Mouse (Mus musculus) embryonic facial prominence, embryonic 11.5 days (tissue): ENCODE measurements around the gene Olfr287. TPM values are rescaled to one million over a fixed set of nuclear protein-coding genes. Genes with fewer than 3 reads are reported as not detected.
A peak's percentile ranks its signal among the peaks of the same experiment; 100 is the strongest.

Experiments used
- ATAC-seq: fragments of 200-750 bp; cut with Nextera tagmentation; replicated peaks from 2 replicates; pipeline ENCODE4 v1.8.0; 2017; ENCODE audit warnings: low read depth; ENCODE audit not compliant: insufficient number of reproducible peaks, low FRiP score, low TSS enrichment
- DNase-seq: peaks from one replicate; pipeline ENCODE4 v3.0.0-alpha.2; 2015; ENCODE audit warnings: low spot score
- H3K27ac ChIP-seq: fragments of 300-500 bp; sonication (generic); replicated peaks from 2 replicates; pipeline ENCODE4 v1.5.1; 2014; ENCODE audit warnings: mild to moderate bottlenecking, low read depth, low read length, control low read depth
- H3K27me3 ChIP-seq: fragments of 300-500 bp; sonication (generic); 2 replicates; pipeline ENCODE4 v1.6.1; 2014; ENCODE audit warnings: mild to moderate bottlenecking, low read length, moderate library complexity, mixed read lengths; ENCODE audit not compliant: control insufficient read depth, insufficient read depth
- H3K36me3 ChIP-seq: fragments of 300-500 bp; sonication (generic); replicated peaks from 2 replicates; pipeline ENCODE4 v1.6.1; 2014; ENCODE audit warnings: low read depth, mild to moderate bottlenecking, low read length, moderate library complexity, mixed read lengths; ENCODE audit not compliant: control insufficient read depth, insufficient read depth
- H3K4me1 ChIP-seq: fragments of 300-500 bp; sonication (generic); 2 replicates; pipeline ENCODE4 v1.6.1; 2014; ENCODE audit warnings: low read length, mixed read lengths; ENCODE audit not compliant: control insufficient read depth, insufficient read depth
- H3K4me2 ChIP-seq: fragments of 300-500 bp; sonication (generic); 2 replicates; pipeline ENCODE4 v1.6.1; 2014; ENCODE audit warnings: low read depth, mild to moderate bottlenecking, control low read depth, low read length, moderate library complexity
- H3K4me3 ChIP-seq: fragments of 300-500 bp; sonication (generic); 2 replicates; pipeline ENCODE4 v1.5.1; 2014; ENCODE audit warnings: low read depth, low read length, control low read depth
- H3K9ac ChIP-seq: fragments of 300-500 bp; sonication (generic); replicated peaks from 2 replicates; pipeline ENCODE4 v1.6.1; 2014; ENCODE audit warnings: mild to moderate bottlenecking, control low read depth, low read length
- H3K9me3 ChIP-seq: fragments of 300-500 bp; sonication (generic); replicated peaks from 2 replicates; pipeline ENCODE4 v1.6.1; 2016; ENCODE audit warnings: mild to moderate bottlenecking, low read length, inconsistent platforms, mixed read lengths; ENCODE audit not compliant: control insufficient read depth
- WGBS: fragments of 180-500 bp; shearing (Covaris S2); extraction: QIAGEN DNeasy Blood & Tissue Kit; methylation state at CpG from one replicate; pipeline ENCODE4 v1.1.7; 2014; 5-methylcytosine and 5-hydroxymethylcytosine counted together
- polyA plus RNA-seq: library from polyadenylated mRNA; unstranded; fragments of >200 nt; fragmentation: Nextera tagmentation; extraction: Ambion mirVana; gene quantifications from 2 replicates; pipeline ENCODE4 v1.2.1, GENCODE M21; 2014

The Olfr287 gene
- polyA plus RNA-seq, 1 experiment from 2014 or later, result not detected

DNA sequence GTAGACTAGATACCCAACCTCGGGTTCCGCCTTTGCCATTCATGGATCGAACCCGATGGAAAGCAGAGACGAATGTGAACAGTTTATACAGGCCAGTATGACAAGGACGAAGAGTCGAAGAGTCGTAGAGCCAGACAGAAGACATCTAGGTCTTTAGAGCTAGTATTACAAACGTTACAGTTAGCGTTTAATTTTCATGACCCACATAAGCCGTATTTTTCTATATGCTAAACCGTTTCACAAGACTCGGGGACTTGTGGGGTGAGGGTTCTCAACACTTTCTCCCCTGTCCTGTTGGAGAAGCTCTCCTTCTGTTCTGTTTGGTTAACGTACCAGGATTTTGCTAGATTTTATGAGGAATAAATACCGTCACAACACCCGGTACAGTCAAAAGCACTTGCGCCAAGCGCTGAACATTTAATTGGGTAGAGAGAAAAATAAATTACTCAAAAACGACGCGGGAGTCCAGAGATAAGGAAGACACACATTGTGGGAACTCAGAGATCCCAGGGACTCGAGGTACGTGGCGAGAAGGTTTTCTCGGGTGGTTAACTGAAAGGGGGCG lies 40.2 kb downstream of the Olfr287 start:
- no peak for DNase-seq
- no peak overlapping the region for H3K27ac ChIP-seq
- peak overlapping the region; percentile 60 for H3K4me2 ChIP-seq
- H3K9ac ChIP-seq, result peak overlapping the region; percentile 30
- H3K36me3 ChIP-seq, result no peaks in the 10 kb centered on the region
- no peak for ATAC-seq
- no peaks in the 10 kb centered on the region for H3K9me3 ChIP-seq
- H3K4me1 ChIP-seq, result no peaks in the 10 kb centered on the region
- no peaks in the 10 kb centered on the region for H3K27me3 ChIP-seq
- 4% methylated on average over 26 of the region's 26 CpGs for WGBS
- H3K4me3 ChIP-seq, result peak overlapping the region; percentile 41

DNA sequence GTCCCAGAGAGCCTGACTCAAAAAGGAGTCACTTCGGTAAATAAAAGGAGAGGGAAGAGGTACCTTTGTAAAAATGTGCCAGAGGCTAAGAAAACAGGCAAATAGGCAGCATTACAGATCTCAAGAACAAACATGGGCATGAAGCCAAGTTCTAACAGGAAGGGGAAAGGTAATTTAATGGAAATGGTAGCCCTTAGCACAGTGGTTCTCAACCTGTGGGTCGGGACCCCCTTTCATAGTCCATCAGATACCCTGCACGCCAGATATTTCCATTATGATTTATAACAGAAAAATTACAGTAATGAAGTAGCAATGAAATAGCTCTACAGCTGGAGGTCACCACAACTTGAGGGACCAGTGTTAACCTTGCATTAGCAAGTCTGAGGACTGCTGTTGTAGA lies 43.5 kb downstream of the Olfr287 start:
- Histone ChIP-seq H3K36me3 (no peaks in the 10 kb centered on the region), H3K9me3 (no peaks in the 10 kb centered on the region), H3K4me3 (no peak overlapping the region), H3K4me1 (no peaks in the 10 kb centered on the region), H3K4me2 (no peak overlapping the region), H3K9ac (no peak overlapping the region), H3K27ac (no peak overlapping the region), H3K27me3 (no peaks in the 10 kb centered on the region)
- DNase-seq (no peak), ATAC-seq (no peak)
- WGBS, result 76% methylated on average over 3 of the region's 3 CpGs

DNA sequence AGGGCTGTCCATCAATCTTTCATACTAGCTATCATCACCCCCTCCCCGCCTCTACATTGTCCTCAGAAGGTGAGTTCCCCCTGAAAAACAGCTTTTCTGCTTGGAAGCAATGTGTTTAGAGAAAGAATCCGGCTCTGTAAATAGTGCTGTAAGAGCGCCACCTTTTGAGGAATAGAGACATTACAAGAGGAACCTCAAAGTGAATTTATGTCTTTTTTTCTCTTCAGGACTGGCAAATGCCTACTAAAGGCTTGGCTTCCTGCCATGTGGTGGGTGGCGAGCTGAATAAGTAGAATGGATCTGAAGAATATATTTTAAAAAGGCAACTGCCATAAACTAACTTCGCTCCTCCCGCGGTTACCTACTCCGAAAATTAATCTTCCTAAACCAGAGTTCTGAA lies 47.0 kb downstream of the Olfr287 start:
- Histone ChIP-seq H3K4me3 (no peak overlapping the region), H3K27ac (no peak overlapping the region), H3K4me2 (no peak overlapping the region), H3K9ac (no peak overlapping the region), H3K27me3 (peaks cover 19% of the 10 kb centered on the region), H3K9me3 (no peaks in the 10 kb centered on the region), H3K36me3 (no peaks in the 10 kb centered on the region), H3K4me1 (no peaks in the 10 kb centered on the region)
- DNase-seq (peak; percentile 78), ATAC-seq (no peak)
- whole genome bisulfite sequencing, result 46% methylated on average over 8 of the region's 8 CpGs

DNA sequence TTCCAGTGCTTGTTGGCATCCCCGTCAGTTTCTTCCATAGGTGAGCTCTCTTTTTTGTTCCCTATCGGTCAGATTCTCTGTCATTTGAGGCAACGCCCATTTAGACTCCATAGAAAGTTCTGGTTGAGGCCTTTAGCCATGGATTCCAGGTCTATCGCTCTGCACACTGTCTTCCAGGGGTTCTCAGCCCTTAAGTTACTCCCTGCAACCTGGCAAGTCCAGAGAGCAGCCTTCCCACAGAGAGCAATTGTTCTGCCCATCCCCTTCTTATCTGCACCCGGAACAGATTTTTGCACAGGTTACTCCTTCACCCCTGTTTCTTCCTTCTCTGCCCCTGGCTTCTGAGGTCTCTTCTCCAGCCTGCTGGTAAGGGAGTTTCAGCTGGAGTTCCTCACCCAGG lies 48.7 kb downstream of the Olfr287 start:
- peaks cover 4% of the 10 kb centered on the region for H3K4me1 ChIP-seq
- no peak overlapping the region for H3K4me3 ChIP-seq
- H3K9ac ChIP-seq, result no peak overlapping the region
- H3K4me2 ChIP-seq, result no peak overlapping the region
- DNase-seq, result no peak
- H3K9me3 ChIP-seq, result no peaks in the 10 kb centered on the region
- WGBS, result 76% methylated on average over 5 of the region's 5 CpGs
- H3K27ac ChIP-seq, result no peak overlapping the region
- H3K27me3 ChIP-seq, result peaks cover 35% of the 10 kb centered on the region
- H3K36me3 ChIP-seq, result no peaks in the 10 kb centered on the region
- ATAC-seq, result no peak

DNA sequence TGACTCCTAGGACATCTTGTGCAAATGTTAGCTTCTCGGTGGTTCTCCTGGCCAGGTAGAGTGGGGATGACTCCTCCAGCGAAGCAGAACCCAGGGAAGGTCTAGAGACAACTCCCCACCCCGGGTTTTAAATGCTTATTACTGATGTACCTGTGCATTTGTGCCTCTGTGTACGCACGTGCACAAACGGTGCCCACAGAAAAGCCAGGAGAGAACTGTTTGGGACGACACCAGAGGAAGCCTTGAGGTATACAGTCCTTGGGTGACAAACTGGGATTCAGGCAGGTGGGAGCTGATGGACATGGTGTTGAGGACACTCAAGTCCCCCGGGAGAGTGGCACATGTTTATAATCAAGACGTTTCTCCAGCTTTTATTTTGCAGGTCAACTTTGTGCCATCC lies 49.9 kb downstream of the Olfr287 start:
- H3K27me3 ChIP-seq, result peaks cover 39% of the 10 kb centered on the region
- peaks cover 4% of the 10 kb centered on the region for H3K4me1 ChIP-seq
- H3K27ac ChIP-seq, result no peak overlapping the region
- H3K9me3 ChIP-seq, result no peaks in the 10 kb centered on the region
- WGBS, result 65% methylated on average over 9 of the region's 9 CpGs
- DNase-seq, result no peak
- H3K4me3 ChIP-seq, result no peak overlapping the region
- no peak for ATAC-seq
- H3K9ac ChIP-seq, result no peak overlapping the region
- no peak overlapping the region for H3K4me2 ChIP-seq
- no peaks in the 10 kb centered on the region for H3K36me3 ChIP-seq

DNA sequence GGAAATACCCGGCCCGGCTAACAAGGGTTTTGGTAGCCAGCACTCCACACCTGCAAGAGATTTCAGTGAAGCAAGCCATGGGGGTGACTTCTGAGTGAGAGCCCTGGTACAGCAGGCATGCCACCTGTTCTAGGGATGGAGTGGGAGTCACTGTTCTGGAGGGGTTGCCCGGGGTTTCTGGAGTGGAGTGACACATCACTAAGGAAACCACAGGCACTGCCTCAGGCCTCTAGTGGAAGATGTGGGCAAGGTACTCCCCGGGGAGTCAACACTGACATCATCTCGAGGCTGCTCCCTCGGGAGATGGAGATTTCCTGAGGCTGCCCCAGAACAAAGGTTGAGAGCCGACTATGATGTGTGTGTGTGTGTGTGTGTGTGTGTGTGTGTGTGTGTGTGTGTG lies 50.5 kb downstream of the Olfr287 start:
- no peak overlapping the region for H3K9ac ChIP-seq
- 41% methylated on average over 7 of the region's 7 CpGs for WGBS
- H3K27me3 ChIP-seq, result peaks cover 39% of the 10 kb centered on the region
- H3K9me3 ChIP-seq, result no peaks in the 10 kb centered on the region
- H3K4me1 ChIP-seq, result peaks cover 4% of the 10 kb centered on the region
- H3K27ac ChIP-seq, result no peak overlapping the region
- no peaks in the 10 kb centered on the region for H3K36me3 ChIP-seq
- H3K4me3 ChIP-seq, result no peak overlapping the region
- ATAC-seq (no peak), DNase-seq (peak; percentile 9)
- no peak overlapping the region for H3K4me2 ChIP-seq

DNA sequence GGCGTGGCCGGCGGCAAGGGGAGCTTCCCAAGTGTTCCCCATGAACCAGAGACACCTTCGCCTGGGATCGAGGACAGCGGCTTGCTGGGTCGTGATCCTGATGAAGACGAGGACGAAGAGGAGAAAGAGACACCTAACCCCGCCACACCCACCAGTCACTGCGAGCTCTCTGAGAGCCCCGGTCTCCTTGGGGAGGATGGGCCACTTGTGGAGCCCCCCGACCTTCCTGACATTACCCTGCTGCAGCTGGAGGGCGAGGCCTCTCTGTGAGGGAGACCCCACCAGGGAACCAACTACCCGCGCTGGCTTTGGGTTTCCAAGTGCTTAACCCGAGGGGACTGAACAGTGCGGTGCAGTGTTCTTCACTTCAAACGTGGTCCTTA lies 52.2 kb downstream of the Olfr287 start:
- Histone ChIP-seq H3K36me3 (no peaks in the 10 kb centered on the region), H3K27ac (no peak overlapping the region), H3K4me2 (peak overlapping the region; percentile 87), H3K4me3 (peak overlapping the region; percentile 47), H3K9ac (no peak overlapping the region), H3K27me3 (peaks cover 39% of the 10 kb centered on the region), H3K9me3 (no peaks in the 10 kb centered on the region), H3K4me1 (peaks cover 4% of the 10 kb centered on the region)
- DNase-seq (no peak), ATAC-seq (no peak)
- WGBS, result 4% methylated on average over 18 of the region's 19 CpGs

DNA sequence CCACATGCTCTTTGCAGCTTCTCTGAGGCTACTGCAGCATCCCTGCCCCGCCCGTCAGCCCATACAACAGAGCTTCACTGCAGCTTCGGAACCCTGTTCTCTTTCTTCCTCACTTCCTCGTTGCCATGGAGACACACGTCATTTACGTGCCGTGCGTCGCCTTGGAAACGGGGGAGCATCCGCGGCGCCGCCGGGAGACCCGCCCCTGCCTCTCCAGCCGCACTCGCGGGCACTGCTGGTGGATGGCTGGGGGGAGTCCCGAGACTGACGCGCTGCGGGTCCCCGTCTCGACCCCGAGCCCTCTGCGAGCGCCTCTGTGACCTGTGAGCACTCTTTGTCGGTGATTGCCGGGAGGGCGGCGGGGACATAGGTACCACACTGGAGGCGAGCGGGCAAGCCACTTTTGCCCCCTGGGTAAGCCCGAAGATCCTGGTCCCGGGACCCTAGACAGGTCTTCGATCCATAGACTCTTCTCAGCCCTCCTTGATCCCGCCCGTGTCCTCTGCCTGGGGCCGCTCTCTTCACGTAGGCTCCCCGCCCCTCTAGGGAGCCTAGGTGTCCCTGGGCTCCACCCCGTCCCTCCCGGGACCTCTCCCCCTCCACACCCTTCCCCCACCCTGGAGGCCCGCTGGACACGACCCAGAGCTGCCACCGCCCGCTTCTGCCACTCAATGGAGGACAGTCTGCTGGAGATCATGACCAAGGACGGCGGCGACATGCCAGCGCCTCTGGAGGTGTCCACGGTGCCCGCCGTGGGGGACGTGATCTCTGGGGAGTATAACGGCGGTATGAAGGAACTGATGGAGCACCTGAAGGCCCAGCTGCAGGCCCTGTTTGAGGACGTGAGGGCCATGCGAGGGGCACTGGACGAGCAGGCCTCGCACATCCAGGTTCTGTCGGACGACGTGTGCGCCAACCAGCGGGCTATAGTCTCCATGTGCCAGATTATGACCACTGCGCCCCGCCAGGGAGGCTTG lies 52.9 kb downstream of the Olfr287 start:
- no peak overlapping the region for H3K27ac ChIP-seq

More for the DNA sequence above, 52.9 kb downstream of the Olfr287 start:
- WGBS, result under 1% methylated on average over 69 of the region's 69 CpGs
- DNase-seq (peak; percentile 97), ATAC-seq (peak; percentile 86)
- H3K9ac ChIP-seq, result peak overlapping the region; percentile 54; the same call in 1 of the 2 replicates
- peaks cover 4% of the 10 kb centered on the region for H3K4me1 ChIP-seq
- H3K9me3 ChIP-seq, result no peaks in the 10 kb centered on the region
- peak overlapping the region; percentile 87 for H3K4me2 ChIP-seq
- peaks cover 39% of the 10 kb centered on the region for H3K27me3 ChIP-seq
- H3K4me3 ChIP-seq, result peak overlapping the region; percentile 47
- no peaks in the 10 kb centered on the region for H3K36me3 ChIP-seq
